Mouse (Mus musculus) forebrain, embryonic 13.5 days (tissue): ENCODE measurements around the gene Col4a1. TPM values are rescaled to one million over a fixed set of nuclear protein-coding genes. Genes with fewer than 3 reads are reported as not detected.

ENCODE experiments used
- ATAC-seq: fragments of 200-750 bp; cut with Nextera tagmentation; 2 replicates; pipeline ENCODE4 v1.8.0; 2017
- H3K27ac ChIP-seq: fragments of 300-500 bp; sonication (generic); 2 replicates; pipeline ENCODE4 v1.5.1; 2015; ENCODE audit warnings: inconsistent platforms, mild to moderate bottlenecking, moderate library complexity
- H3K27me3 ChIP-seq: fragments of 300-500 bp; sonication (generic); 2 replicates; pipeline ENCODE4 v1.6.1; 2015; ENCODE audit warnings: mild to moderate bottlenecking, inconsistent platforms
- H3K36me3 ChIP-seq: fragments of 300-500 bp; sonication (generic); 2 replicates; pipeline ENCODE4 v1.6.1; 2015; ENCODE audit warnings: mild to moderate bottlenecking, inconsistent platforms; ENCODE audit not compliant: poor library complexity, severe bottlenecking
- H3K4me1 ChIP-seq: fragments of 300-500 bp; sonication (generic); 2 replicates; pipeline ENCODE4 v1.6.1; 2015; ENCODE audit warnings: inconsistent platforms
- H3K4me2 ChIP-seq: fragments of 300-500 bp; sonication (generic); 2 replicates; pipeline ENCODE4 v1.6.1; 2015; ENCODE audit warnings: inconsistent platforms, mild to moderate bottlenecking, moderate library complexity
- H3K4me3 ChIP-seq: fragments of 300-500 bp; sonication (generic); 2 replicates; pipeline ENCODE4 v1.5.1; 2015; ENCODE audit warnings: mild to moderate bottlenecking, inconsistent platforms
- H3K9ac ChIP-seq: fragments of 300-500 bp; sonication (generic); 2 replicates; pipeline ENCODE4 v1.6.1; 2015; ENCODE audit warnings: mild to moderate bottlenecking, inconsistent platforms
- H3K9me3 ChIP-seq: fragments of 300-500 bp; sonication (generic); replicated peaks from 2 replicates; pipeline ENCODE4 v1.6.1; 2016; ENCODE audit warnings: inconsistent platforms
- WGBS: fragments of 180-500 bp; shearing (Covaris S2); methylation state at CpG from one replicate; pipeline ENCODE4 v1.1.7; 2015; 5-methylcytosine and 5-hydroxymethylcytosine counted together
- polyA plus RNA-seq: library from polyadenylated mRNA; unstranded; fragments of >200 nt; fragmentation: Nextera tagmentation; extraction: Ambion mirVana; gene quantifications from 2 replicates; pipeline ENCODE4 v1.2.1, GENCODE M21; 2015

Gene Col4a1
- polyA plus RNA-seq, 1 experiment from 2014 or later = 53.5 TPM

- no peak overlapping the region for H3K9ac ChIP-seq
- H3K36me3 ChIP-seq = no peaks in the 10 kb centered on the region
- no peak overlapping the region for H3K4me3 ChIP-seq
- no peaks in the 10 kb centered on the region for H3K9me3 ChIP-seq
- no peak for ATAC-seq
- no peaks in the 10 kb centered on the region for H3K27me3 ChIP-seq
- no peaks in the 10 kb centered on the region for H3K4me1 ChIP-seq
- 87% methylated on average over 9 of the region's 9 CpGs for WGBS
- H3K4me2 ChIP-seq = no peak overlapping the region
- H3K27ac ChIP-seq = no peak overlapping the region
Measured at GRCm38 (mm10) chr8:11344459-11344858, 31.8 kb upstream of the Col4a1 start.

- Histone ChIP-seq H3K9me3 (no peaks in the 10 kb centered on the region), H3K9ac (no peak overlapping the region), H3K4me3 (no peak overlapping the region), H3K27ac (no peak overlapping the region), H3K4me2 (no peak overlapping the region), H3K36me3 (no peaks in the 10 kb centered on the region), H3K4me1 (peaks cover 6% of the 10 kb centered on the region; the same call in 1 of the 2 replicates), H3K27me3 (no peaks in the 10 kb centered on the region)
- no peak for ATAC-seq
- WGBS = 81% methylated on average over 3 of the region's 3 CpGs
Measured at GRCm38 (mm10) chr8:11341111-11341566, 28.5 kb upstream of the Col4a1 start.

GRCm38 (mm10) chr8:11340310-11341110 is 27.9 kb upstream of the Col4a1 start:
- no peak for ATAC-seq
- no peak overlapping the region for H3K4me2 ChIP-seq
- no peaks in the 10 kb centered on the region for H3K9me3 ChIP-seq
- H3K36me3 ChIP-seq = no peaks in the 10 kb centered on the region
- peaks cover 6% of the 10 kb centered on the region; the same call in 1 of the 2 replicates for H3K4me1 ChIP-seq
- no peaks in the 10 kb centered on the region for H3K27me3 ChIP-seq
- H3K4me3 ChIP-seq = no peak overlapping the region
- no peak overlapping the region for H3K27ac ChIP-seq
- no peak overlapping the region for H3K9ac ChIP-seq
- 82% methylated on average over 12 of the region's 12 CpGs for WGBS

GRCm38 (mm10) chr8:11338507-11338906 is 25.9 kb upstream of the Col4a1 start:
- H3K27ac ChIP-seq = no peak overlapping the region
- H3K9me3 ChIP-seq = no peaks in the 10 kb centered on the region
- WGBS = 90% methylated on average over 9 of the region's 9 CpGs
- H3K27me3 ChIP-seq = no peaks in the 10 kb centered on the region
- peaks cover 6% of the 10 kb centered on the region; the same call in 1 of the 2 replicates for H3K4me1 ChIP-seq
- no peaks in the 10 kb centered on the region for H3K36me3 ChIP-seq
- no peak for ATAC-seq
- no peak overlapping the region for H3K4me3 ChIP-seq
- H3K9ac ChIP-seq = no peak overlapping the region
- no peak overlapping the region for H3K4me2 ChIP-seq

- no peak for ATAC-seq
- H3K4me2 ChIP-seq = no peak overlapping the region
- no peaks in the 10 kb centered on the region for H3K27me3 ChIP-seq
- H3K27ac ChIP-seq = no peak overlapping the region
- H3K36me3 ChIP-seq = no peaks in the 10 kb centered on the region
- H3K9ac ChIP-seq = no peak overlapping the region
- 83% methylated on average over 10 of the region's 10 CpGs for WGBS
- peaks cover 6% of the 10 kb centered on the region; the same call in 1 of the 2 replicates for H3K4me1 ChIP-seq
- no peaks in the 10 kb centered on the region for H3K9me3 ChIP-seq
- H3K4me3 ChIP-seq = no peak overlapping the region
Measured at GRCm38 (mm10) chr8:11337642-11338041, 25.0 kb upstream of the Col4a1 start.

- no peak overlapping the region for H3K4me2 ChIP-seq
- H3K9ac ChIP-seq = no peak overlapping the region
- H3K27ac ChIP-seq = no peak overlapping the region
- 54% methylated on average over 5 of the region's 5 CpGs for WGBS
- H3K36me3 ChIP-seq = no peaks in the 10 kb centered on the region
- no peaks in the 10 kb centered on the region for H3K27me3 ChIP-seq
- H3K4me1 ChIP-seq = peaks cover 6% of the 10 kb centered on the region; the same call in 1 of the 2 replicates
- H3K9me3 ChIP-seq = no peaks in the 10 kb centered on the region
- H3K4me3 ChIP-seq = no peak overlapping the region
- ATAC-seq = no peak
Measured at GRCm38 (mm10) chr8:11336346-11336745, 23.7 kb upstream of the Col4a1 start.

- Histone ChIP-seq H3K27me3 (no peaks in the 10 kb centered on the region), H3K4me3 (no peak overlapping the region)
- 88% methylated on average over 4 of the region's 4 CpGs for WGBS
Measured at GRCm38 (mm10) chr8:11335238-11335637, 22.6 kb upstream of the Col4a1 start.

GRCm38 (mm10) chr8:11334493-11334892 is 21.9 kb upstream of the Col4a1 start:
- 98% methylated on average over 3 of the region's 3 CpGs for WGBS
- no peak overlapping the region for H3K9ac ChIP-seq
- no peak overlapping the region for H3K4me3 ChIP-seq
- no peaks in the 10 kb centered on the region for H3K27me3 ChIP-seq
- no peaks in the 10 kb centered on the region for H3K36me3 ChIP-seq
- H3K27ac ChIP-seq = no peak overlapping the region
- peaks cover 6% of the 10 kb centered on the region; the same call in 1 of the 2 replicates for H3K4me1 ChIP-seq
- H3K9me3 ChIP-seq = no peaks in the 10 kb centered on the region
- no peak for ATAC-seq
- no peak overlapping the region for H3K4me2 ChIP-seq

More at GRCm38 (mm10) chr8:11335238-11335637, 22.6 kb upstream of the Col4a1 start:
- H3K4me2 ChIP-seq = no peak overlapping the region
- H3K9ac ChIP-seq = no peak overlapping the region
- no peak for ATAC-seq
- H3K27ac ChIP-seq = no peak overlapping the region
- H3K9me3 ChIP-seq = no peaks in the 10 kb centered on the region
- H3K4me1 ChIP-seq = peaks cover 6% of the 10 kb centered on the region; the same call in 1 of the 2 replicates
- no peaks in the 10 kb centered on the region for H3K36me3 ChIP-seq

GRCm38 (mm10) chr8:11333746-11334145 is 21.1 kb upstream of the Col4a1 start:
- 89% methylated on average over 6 of the region's 6 CpGs for WGBS
- Histone ChIP-seq H3K9me3 (no peaks in the 10 kb centered on the region), H3K4me3 (no peak overlapping the region), H3K9ac (no peak overlapping the region), H3K27ac (no peak overlapping the region), H3K36me3 (no peaks in the 10 kb centered on the region), H3K4me2 (no peak overlapping the region), H3K27me3 (no peaks in the 10 kb centered on the region), H3K4me1 (peaks cover 6% of the 10 kb centered on the region; the same call in 1 of the 2 replicates)
- ATAC-seq = no peak

- 83% methylated on average over 4 of the region's 4 CpGs for WGBS
Measured at GRCm38 (mm10) chr8:11331561-11331960, 18.9 kb upstream of the Col4a1 start.

GRCm38 (mm10) chr8:11327722-11328417 is 15.2 kb upstream of the Col4a1 start:
- no peak for ATAC-seq
- Histone ChIP-seq H3K27me3 (no peaks in the 10 kb centered on the region), H3K9ac (no peak overlapping the region), H3K4me1 (no peaks in the 10 kb centered on the region), H3K4me3 (no peak overlapping the region), H3K9me3 (no peaks in the 10 kb centered on the region), H3K27ac (no peak overlapping the region), H3K36me3 (no peaks in the 10 kb centered on the region), H3K4me2 (no peak overlapping the region)
- WGBS = 54% methylated on average over 5 of the region's 5 CpGs

More at GRCm38 (mm10) chr8:11331561-11331960, 18.9 kb upstream of the Col4a1 start:
- Histone ChIP-seq H3K4me1 (peaks cover 4% of the 10 kb centered on the region; the same call in 1 of the 2 replicates), H3K27ac (no peak overlapping the region), H3K9ac (no peak overlapping the region), H3K27me3 (no peaks in the 10 kb centered on the region), H3K9me3 (no peaks in the 10 kb centered on the region), H3K36me3 (no peaks in the 10 kb centered on the region), H3K4me2 (no peak overlapping the region), H3K4me3 (no peak overlapping the region)
- ATAC-seq = no peak

GRCm38 (mm10) chr8:11327298-11327697 is 14.7 kb upstream of the Col4a1 start:
- no peak overlapping the region for H3K4me3 ChIP-seq
- H3K9ac ChIP-seq = no peak overlapping the region
- no peak for ATAC-seq
- no peak overlapping the region for H3K27ac ChIP-seq
- H3K27me3 ChIP-seq = no peaks in the 10 kb centered on the region
- H3K9me3 ChIP-seq = no peaks in the 10 kb centered on the region
- H3K36me3 ChIP-seq = no peaks in the 10 kb centered on the region
- H3K4me2 ChIP-seq = no peak overlapping the region
- no peaks in the 10 kb centered on the region for H3K4me1 ChIP-seq
- 69% methylated on average over 4 of the region's 4 CpGs for WGBS
